Mouse (Mus musculus) spleen, adult 2 months (tissue): ENCODE measurements at regions not wholly inside any gene's neighbourhood (a gene's known extent, or its start where the extent isn't known, plus 50 kb on each side); places are given as distances from the start of the nearest gene placed in this dataset.

Experiments
- CTCF ChIP-seq: fragments of 200-500 bp; IDR thresholded peaks from 2 replicates; pipeline ENCODE4 v1.5.1; 2011; ENCODE audit warnings: mild to moderate bottlenecking, inconsistent platforms; ENCODE audit not compliant: insufficient read depth, insufficient read length, insufficient replicate concordance; ENCODE audit errors: extremely low read depth
- POLR2A ChIP-seq: fragments of 200-500 bp; IDR thresholded peaks from 2 replicates; pipeline ENCODE4 v1.6.1; 2011; ENCODE audit warnings: low read depth, low read length, inconsistent platforms

DNA sequence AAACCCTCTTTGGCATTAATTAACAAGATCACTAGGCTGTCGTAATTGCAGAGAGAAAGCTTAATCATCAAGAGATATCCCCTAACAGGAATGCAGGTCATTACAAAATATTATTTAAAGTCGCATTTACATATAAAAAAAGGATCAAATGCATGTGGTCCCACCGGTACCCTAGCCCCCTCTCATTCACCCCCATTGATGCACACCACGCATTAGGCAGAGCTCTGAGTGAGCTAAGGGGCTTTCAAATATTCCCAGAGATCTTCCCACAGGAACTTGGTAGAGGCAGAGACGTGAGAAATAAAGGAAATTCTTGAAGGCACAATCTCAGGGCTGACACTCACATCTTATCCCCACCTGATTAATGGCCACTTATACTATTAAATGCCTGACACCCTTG, 343.8 kb upstream of the Dynlrb2 start:
- TF ChIP-seq POLR2A (no peak), CTCF (no peak)
